Mouse (Mus musculus) urinary bladder, postnatal 36 days (tissue): ENCODE results near the gene Cdc25a.

Experiments
- DNase-seq, 2 experiments: peaks; one replicate each; pipeline ENCODE4 v3.0.0; 2022; ENCODE audit warnings: low spot score in 2 of 2, mixed read lengths in 1 of 2

The Cdc25a gene

DNA sequence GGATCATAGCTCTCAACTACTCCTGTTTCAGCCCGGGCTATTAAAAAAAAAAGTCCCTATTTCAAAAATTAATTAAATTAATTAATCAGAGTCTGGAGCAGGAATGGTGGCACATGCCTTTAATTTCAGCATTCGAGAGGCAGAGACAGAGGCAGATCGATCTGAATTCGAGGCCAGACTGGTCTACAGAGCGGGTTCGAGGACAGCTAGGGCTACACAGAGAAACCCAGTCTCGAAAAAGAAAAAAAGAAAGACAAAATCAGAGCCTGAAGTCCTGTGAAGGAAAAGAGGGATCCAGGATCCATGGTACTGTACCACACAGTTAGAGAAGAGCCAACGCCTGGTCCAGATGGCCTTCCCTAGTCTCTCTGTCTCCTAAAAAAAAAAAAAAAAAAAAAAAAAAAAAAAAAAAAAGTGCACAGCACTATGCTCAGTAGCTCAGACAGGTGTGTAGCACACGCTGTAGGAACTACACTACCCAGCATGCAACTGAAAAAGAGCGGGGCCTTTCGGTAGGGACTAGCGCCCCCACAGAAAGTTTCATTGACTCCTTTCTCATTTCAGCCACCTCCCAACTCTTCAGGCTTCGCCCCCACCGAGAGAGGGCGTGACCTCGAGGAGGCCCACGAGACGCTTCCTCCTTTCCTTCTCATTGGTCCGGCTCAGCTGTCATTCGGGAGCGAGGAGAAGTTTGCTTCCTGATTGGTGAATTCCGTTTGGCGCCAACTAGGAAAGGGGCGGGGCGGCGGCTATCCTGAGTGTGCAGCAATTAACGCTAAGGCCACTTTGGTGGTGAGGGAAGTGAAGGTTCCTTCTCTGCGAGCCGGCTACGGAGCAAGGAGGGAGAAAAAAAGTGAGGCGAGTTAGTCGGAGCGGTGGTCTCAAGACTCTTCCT is at the start of gene Cdc25a:
Gene Cdc25a, plus strand, starts transcription at position 783 of the 895 bp plus-strand sequence.
- DNase-seq: peak; percentile 97 to 98

DNA sequence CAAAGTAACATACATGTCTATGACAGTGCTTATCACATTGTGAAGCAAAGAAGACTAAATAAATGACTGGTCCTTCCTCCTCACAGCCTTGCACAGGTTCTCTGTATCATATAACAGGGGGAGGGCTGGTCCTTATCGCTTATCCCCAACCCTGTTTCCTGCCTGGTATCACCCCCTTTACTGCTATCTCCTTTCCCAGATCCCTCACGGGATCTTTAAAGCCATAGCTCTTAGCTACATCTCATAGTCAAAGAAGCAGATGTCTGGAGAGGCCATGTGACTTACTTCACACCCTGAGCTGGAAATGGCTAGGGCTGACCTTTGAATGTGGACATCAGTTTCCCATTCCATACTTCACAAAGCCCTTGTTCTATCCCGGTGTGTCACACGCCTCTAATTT is 49.6 kb upstream of the Cdc25a start:
- no peak for DNase-seq

DNA sequence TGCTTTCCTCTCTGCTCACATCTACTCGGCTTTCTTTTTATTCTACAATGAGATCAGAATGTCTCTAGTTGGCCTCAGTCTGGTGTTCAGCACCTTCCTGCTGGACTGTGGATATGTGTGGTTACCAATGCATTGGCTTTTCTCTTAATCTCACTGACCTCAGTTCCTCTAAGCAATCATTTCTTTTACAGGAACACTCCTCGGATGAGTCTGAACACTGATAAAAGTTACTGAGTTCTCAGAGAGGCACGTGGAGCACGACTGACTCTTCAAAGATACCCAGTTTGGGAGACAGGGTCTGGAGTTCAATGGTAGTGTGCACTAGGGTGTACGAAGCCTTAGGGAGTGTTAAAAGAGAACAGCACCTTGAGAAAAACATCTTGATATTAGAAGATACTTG is 49.2 kb upstream of the Cdc25a start:
- no peak for DNase-seq

DNA sequence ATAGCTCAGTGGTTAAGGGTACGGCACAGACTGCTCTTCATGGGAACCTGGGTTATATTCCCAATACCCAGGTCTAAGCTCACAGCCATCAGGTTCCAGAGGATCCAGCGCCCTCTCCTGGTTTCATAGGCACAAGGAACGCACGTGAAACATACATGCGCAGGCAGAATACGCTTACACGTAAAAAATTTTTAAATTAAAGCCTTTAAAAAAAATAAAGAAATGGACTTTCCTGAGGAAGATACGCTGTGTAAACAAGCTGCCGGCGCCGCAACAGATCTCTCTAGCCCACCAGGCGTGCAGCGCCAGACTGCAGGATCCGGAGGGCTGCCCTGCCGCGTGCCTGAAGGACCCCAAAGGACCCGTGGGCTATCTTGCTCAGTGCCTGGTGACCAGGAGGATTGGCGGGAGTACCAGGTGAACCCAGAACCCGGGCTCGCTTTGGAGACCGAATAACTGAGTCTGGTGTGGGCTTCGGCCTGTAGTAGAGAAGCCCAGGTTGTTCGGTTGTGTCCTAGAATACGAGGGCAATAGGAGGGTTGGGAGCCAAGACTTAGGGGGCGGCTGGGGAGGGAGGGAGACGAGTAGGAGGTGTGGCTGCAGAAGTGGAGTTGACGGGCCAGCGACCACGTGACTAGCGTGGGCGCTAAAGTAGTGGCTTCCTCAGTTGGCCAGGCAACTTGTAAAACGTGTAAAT is 42.8 kb upstream of the Cdc25a start, which contains the start of gene Nme6:
Gene Nme6, plus strand, starts transcription at position 359 of the 697 bp plus-strand sequence.
- DNase-seq: peak; percentile 74 to 82

DNA sequence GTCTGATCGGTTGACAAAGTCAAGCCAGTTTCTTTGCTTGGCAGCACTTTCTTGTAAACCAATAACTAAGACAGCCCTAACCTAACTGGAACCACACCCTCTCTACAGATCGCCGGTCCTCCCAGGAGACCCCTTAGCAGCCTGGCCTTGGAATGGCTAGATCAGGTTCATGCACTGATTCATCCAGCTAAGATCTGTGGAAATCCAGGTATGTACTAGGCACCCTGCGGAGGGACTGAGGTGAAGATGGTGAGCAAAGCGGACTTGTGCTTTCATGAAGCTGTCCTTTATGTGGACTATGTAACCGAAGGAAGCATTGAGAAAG is 42.3 kb upstream of the Cdc25a start:
- no peak for DNase-seq

DNA sequence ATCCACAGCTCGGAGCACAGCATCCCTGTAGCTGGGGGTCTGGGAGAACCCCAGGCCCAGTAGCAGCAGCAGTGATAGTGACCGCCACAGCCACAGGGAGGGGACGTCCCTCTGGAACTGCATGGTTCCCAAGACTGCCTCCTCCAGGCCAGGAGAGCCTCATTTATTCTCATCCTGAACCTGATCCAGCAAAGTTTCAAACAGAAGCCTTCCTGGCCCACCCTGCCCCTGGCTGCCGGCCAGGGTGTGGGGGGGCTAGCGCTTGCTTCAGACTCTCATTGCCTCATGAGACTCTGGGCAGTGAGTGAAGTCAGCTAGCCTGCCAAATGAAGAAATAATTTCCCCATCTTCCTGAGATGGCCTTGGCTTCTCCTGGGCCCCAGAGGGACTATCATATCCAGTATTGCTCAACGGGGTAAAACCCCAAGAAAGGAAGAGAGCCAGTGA is 26.0 kb upstream of the Cdc25a start, which contains the start of gene Camp:
Gene Camp, minus strand, starts transcription at position 306 of the 447 bp plus-strand sequence.
- DNase-seq: peak in 1 of 2 experiments; percentile 76

DNA sequence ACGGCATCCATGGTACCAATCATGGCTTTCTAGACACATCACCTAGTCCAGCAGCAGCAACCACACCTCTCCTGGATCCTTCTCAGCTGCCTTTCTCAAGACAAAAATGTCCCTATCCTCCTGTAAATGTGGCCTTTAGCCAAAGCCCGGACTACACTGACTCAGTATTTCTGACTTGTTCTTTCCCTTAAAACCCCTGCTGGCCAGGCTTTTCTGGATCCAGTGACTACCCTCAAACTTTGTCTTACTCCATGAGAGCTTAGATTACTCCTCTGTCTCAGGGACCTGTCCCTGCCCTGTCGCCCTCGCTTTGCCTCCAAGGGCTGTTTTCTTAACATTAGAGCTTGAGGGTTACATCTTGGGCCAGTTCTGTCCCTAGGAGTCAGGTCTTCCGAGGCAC is 25.3 kb upstream of the Cdc25a start:
- no peak for DNase-seq

DNA sequence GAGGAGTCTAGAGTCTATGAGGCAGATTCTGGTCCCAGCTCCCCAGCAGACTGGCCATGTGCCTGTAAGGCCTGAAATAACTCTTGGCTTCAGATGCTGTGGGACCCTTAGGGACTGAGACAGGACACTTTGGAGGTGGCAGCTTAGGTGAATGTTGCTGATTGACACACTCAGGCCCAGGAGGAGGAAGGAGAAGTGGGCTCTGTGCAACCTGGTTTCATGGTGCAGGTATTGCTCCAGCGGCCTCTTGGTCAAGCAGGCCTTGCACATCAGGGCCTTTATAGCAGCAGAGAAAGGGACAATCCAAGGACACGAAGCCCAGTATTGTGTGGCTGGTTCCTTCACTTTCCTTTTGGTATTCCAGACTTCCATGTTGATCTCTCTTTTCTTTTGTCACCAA is 21.0 kb upstream of the Cdc25a start:
- no peak for DNase-seq

DNA sequence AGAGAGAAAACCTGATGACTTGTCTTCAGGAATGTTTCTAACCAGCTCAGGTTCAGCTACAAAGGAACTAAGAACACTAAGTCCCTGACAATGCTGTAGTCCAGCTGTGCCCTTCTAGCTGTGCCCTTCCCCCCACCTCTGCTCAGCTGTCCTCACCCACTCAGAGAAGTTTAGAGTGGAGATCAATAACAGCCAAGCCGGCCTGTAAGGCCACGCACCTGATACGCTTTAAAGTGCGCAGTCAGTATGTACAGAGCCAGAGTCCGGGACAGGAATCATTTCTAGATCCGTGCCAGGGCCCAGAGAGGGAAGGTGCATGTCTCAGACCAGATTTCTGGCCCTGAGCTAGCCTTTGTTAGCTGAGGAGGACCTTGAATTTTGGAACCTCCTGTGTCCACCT is 19.4 kb upstream of the Cdc25a start:
- DNase-seq: no peak

DNA sequence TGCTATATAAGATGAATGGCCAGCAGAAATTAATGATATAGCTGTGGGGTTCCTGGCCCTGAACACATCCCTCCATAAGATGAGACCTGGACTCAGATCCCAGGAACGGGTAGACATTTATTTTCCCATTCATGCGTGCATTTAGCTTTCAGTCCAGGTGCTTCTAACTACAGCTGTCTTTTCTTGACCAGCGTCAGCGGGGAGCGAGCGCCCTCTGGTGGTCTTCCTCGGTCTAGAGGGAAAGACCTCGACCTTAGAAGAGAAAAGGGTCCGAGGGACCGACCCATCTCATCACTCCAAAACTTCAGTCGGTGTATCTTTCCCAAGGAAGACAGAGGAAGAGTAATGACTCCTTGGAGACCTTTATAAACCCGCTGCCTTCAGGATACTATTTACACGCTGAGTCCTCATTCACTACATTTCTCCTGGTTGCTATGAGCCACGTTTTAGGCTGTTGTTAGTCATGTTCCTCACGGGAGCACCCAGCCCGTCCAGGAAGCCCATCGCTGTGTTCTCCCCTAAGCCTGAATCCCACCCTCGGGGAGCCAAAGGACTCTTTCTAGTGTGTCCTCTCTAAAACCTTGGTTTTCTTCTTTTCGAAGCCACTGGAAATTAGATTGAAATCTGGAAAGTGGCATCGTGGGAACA is 12.9 kb upstream of the Cdc25a start:
- DNase-seq: peak; percentile 73 to 78

DNA sequence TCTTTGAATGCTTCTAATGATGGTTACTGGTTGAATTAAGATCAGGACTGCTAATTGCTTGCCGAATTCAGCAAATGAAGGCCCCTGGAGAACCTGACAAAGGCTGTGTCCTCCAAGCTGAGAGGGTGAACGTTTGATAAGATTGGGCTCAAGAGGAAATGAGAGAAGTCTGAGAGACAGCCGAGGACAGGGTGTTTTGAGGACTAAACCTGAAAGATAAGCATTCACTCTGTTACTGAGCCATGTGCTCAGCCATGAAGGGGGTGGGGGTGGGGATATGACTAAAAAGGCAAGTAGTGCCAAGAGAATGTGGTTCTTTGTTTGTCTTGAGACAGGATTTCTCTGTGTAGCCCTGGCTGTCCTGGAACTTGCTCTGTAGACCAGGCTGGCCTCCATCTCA is 12.3 kb upstream of the Cdc25a start:
- DNase-seq: no peak

DNA sequence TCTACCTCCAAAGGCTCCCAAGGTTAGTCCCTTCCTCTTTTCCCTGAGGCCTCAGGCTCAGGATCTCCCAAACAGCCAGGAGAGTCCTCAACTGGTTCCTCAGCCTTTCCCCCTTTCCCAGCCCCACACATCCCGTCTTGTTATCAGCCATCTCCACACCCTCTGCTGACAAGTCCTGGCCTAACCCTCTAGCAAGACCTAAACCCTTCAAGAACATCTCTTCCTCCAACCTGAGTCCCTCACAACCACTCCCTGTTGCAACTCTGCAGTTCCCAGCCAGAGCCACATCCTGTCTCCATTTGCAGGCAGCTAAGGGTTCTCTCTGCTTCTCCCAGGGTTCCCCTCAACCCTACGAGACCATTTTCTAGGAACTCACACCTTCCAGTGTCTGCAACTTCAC is 9.2 kb upstream of the Cdc25a start:
- DNase-seq: peak in 1 of 2 experiments; percentile 12

DNA sequence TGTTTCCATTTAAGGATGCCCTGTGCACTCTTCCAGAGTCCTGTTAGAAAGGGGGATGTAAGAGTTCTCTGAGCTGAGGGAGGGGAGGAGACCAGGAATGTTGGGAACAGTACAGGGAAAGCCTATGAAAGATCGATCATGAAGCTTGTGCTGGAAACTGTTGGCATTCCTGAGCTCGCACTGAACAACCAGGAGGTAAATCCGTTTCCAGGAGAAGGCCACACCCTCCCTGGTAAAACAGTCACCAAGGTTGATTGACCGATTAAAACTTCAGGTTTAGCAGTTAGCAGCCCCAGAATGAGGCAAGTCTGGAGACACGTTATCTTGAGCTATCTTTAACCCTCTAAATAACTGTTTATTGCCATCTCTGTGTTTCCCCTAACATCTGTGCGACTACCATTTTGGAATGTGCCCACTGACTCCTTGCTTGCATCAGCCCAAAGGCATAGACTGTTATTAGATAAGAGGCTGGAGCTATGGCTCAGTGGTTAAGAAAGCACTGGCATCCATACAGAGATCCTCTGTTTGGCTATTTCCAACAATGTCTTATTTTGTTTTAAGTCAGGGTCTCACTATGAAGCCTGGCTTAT is 4.3 kb upstream of the Cdc25a start:
- no peak for DNase-seq

DNA sequence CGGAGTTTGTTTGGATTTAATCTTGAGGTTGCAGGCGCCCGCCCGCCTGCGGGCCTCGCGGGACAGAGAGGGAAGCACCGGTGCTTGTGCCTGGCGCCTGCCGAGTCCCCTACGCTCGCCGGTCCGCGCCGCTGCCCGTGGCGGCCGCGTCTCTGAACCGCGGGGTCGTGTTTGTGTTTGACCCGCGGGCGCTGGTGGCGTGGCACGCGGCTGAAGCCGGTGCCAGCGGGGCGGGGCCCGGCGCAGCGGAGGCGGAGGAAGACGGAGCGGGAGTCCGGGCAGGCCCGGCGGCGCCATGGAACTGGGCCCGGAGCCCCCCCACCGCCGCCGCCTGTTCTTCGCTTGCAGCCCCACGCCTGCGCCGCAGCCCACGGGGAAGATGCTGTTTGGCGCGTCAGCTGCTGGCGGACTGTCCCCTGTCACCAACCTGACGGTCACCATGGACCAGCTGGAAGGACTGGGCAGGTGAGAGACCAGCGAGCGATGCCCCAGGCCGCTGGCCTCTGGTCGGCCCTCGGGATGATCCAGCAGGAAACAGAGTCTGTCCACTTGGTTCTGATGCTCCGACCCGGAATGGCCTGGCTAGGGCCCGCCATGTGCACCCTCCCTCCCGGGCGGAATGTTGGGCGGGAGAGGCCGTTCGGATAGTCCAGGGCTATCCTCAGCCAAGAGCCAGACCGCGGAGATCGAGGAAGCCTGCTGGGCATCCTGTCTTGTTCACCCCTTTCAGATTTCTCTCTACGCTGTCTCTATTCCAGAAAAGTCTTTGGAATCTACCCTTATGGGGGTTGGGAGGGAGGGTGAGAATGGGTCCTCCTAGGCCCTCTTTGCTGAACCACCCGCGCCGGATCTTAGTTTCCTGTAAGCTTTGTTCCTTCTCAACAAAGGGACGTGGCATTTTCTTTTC is 569 bp downstream of the Cdc25a start:
- DNase-seq: peak; percentile 25 to 64

DNA sequence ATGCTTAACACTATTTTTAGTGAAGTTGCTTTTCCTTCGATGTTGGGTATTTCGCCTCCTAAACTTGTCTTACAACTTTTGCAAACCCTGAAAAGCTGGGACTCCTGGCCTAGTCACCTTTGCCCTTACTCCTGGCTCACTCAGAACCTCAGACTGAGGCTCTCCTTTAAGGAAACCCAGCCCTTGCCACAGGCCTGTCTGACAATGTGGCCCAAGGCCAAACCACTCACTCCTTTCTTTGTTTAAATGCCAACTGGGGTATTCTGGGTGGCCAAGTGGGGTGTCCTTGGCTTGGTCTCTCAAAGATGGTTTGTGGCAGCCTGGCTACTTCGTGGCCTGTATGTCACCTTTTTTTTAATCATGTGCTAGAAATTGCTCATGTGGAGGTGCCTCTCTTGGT is 1.4 kb downstream of the Cdc25a start:
- DNase-seq: peak in 1 of 2 experiments; percentile 51

DNA sequence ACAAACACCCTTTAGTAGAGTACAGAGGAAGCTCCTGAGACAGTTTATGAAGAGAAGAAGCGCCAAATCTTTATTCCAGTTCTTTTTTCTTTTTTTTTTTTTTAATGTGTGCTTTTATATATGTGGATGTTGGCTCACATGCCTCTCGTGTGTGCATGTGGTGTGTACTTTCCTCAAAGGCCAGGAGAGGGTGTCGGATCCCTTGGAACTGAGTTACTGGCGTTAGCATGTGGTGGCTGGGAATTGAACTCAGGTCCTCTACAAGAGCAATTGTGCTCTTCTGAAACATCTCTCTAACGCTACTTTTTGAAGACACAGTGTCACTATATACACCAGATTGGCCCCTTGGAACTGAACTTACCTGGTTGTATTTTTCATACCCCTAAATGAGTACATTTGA is 2.3 kb downstream of the Cdc25a start:
- no peak for DNase-seq

DNA sequence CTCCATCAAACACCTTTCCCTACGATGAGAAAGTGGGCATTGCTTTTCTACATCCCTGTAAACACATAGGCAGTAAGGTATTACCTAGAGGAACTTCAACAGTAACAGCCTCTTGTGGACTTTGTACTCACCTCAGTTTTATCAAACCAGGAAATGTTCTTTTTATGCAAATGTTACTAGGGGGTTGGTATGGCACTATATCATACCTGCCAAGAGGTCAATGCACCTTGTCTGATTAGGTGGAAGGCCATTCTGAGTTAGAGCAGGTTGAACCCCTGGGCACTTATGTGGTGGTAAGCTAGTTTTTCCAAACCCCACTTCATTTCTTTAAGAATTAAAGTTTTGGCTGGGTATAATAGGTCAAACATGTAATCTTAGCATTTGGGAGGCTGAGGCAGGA is 3.9 kb downstream of the Cdc25a start:
- no peak for DNase-seq

DNA sequence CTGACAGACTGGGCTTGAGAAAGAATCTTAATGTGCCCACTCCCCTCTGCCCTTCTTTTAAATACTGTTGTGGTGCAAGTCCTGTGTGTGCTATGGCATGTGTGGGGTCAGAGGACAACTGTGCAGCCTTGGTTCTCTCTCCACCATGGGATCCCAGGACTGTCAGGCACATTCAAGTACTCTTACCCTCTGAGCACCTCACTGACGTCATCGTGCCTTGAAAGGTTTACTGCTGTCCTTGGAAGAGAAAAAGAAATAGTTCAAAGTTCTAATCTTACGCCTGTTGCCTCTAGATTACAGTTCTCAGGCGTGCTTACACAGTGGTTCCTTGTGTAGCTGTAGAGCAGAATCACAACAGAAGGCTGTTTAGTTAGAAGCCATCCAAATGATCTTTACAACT is 10.9 kb downstream of the Cdc25a start:
- DNase-seq: no peak

DNA sequence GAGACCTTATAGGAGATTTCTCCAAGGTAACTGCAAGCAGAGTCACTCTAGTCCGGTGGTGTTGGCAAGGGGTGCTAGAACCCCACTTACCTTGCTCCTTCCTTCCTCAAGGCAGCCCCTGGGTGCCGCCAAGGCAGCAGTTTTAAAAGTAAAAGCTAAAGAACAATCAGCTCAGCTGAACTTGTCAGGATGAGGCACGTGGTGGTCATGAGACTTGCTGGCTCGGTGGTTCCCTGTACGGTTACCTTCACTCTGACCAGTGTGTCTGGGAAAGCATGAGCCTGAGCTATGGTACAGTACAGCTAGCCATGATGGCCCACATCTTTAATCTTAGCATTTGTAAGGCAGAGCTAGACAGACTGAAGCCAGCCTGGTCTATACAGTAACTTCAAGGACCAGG is 11.9 kb downstream of the Cdc25a start:
- no peak for DNase-seq

DNA sequence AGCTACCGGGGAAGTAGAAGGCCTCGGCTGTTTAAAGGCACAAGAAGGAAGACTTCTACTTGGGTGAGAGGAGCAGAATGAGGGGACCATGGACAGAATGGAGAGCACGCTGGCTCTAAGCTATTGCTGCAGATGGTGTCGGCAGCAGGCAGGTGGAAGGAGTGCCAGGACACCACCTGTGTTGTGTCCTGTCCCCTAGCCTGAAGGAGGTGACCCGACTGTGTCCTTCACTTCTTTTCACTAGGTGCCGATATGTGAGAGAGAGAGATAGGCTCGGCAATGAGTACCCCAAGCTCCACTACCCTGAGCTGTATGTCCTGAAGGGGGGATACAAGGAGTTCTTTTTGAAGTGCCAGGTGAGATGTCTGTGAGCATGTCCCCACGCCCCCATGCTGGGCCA is 16.1 kb downstream of the Cdc25a start:
- DNase-seq: no peak

DNA sequence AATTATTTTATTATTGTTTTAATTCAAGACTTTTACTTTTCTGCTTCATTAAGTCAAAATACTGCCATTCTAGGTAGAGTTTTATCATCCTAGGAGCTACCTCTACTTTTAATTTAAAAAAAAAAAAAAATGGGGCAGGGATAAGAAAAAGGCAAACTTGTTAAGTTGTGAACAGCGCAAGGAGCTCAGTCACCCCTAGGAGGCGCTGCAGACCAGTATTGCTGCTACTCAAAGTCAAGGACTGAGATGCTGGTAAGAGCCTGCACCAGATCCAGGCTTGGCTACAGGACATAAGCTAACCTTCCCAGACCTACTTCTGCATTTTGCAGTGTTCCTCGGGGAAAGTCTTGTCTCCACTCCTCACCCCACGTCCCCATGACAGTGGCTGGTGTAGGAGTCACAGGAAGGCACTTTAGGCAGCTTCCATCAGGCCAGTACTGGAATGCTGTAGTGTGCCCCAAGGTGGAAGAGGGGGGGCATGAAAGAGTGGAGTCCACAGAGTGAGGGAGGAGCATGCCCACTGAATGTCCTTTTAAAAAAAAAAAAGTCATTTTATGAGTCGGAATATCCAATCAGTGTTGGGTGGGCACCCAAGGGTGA is 17.4 kb downstream of the Cdc25a start:
- DNase-seq: peak in 1 of 2 experiments; percentile 65
